Mouse (Mus musculus): ENCODE data around the gene Ugt1a6b.

- no peak for TF ChIP-seq POLR2A (IDR thresholded peaks at IDR 0.05; ENCODE audit: borderline replicate concordance, extremely low read depth, low read depth, low read length)
- no peak for TF ChIP-seq CTCF (IDR thresholded peaks at IDR 0.05; ENCODE audit: insufficient read depth, low read length)
Observed at GRCm38 (mm10) chr1:88226670-88227379, 123.8 kb downstream of the Ugt1a6b start, which contains the start of gene Mroh2a.
